Mouse (Mus musculus) bone marrow, adult 2 months (tissue): ENCODE measurements around the gene Ntn1.

Experiments used
- CTCF ChIP-seq: fragments of 200-500 bp; IDR thresholded peaks from 2 replicates; pipeline ENCODE4 v1.5.1; 2011; ENCODE audit warnings: low read length, control low read depth; ENCODE audit not compliant: control insufficient read depth, insufficient read depth
- POLR2A ChIP-seq: fragments of 200-500 bp; IDR thresholded peaks from 2 replicates; pipeline ENCODE4 v1.6.1; 2011; ENCODE audit warnings: low read depth, mild to moderate bottlenecking, control low read depth, low read length, borderline replicate concordance; ENCODE audit not compliant: control insufficient read depth

DNA sequence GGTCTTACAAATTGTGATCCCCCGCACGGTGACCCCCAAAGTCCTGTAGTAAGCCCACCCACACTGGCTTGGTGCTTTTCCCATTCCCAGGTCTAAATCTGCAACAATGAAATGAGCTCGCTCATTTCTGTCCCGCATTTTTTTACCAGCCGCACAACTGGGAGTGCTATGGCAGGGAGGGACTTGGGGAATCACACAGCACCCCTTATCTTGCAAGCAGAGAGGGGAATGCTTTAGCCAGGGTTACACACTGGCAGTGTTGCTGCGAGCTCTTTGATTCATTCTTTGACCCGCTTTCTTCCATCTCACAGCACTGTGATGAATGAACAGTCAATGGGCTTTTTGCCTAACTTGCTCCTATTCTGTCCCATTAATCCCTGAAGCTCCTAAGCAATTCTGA lies 98.3 kb downstream of the Ntn1 start:
- TF ChIP-seq POLR2A (no peak), CTCF (no peak)
